Mouse (Mus musculus): Measurements from ENCODE around the gene Trpv1. TPM values are rescaled to one million over a fixed set of nuclear protein-coding genes. Genes with fewer than 3 reads are reported as not detected.

Trpv1 gene
- polyA plus RNA-seq, 1 experiment from 2014 or later, result not detected

DNA sequence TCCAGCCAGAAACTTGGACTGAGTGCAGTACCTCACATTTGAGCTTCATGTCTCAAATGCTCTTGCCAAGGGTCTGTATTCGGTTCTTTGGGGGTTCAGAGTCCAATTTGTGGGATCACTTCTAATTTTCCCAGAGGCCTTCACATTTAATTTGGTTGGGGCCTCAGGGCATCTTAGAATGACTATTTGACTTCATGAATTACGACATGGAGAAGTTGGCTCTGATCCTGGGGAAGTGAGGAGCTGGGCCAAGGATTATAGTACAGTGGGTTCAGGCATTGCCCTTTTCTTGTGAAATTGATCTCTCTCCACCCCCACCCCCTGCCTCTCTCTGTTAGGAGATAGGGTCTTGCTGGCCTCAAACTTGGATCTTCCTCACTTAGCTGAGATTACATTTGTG, 33.1 kb upstream of the Trpv1 start:
- H3K27me3 ChIP-seq (replicated peaks; ENCODE audit: control insufficient read depth, insufficient read depth, low read length), result no peaks in the 10 kb centered on the region
- WGBS, result 77% methylated on average over 2 of the region's 2 CpGs
- peaks cover 16% of the 10 kb centered on the region; the same call in 1 of the 2 replicates for H3K4me1 ChIP-seq (replicated peaks; ENCODE audit: control insufficient read depth, insufficient read depth, low read length)
- ATAC-seq, result no peak
- no peak overlapping the region for H3K4me2 ChIP-seq (ENCODE audit: low read length)
- H3K9me3 ChIP-seq (ENCODE audit: control insufficient read depth, low read length), result no peaks in the 10 kb centered on the region
- no peaks in the 10 kb centered on the region for H3K36me3 ChIP-seq (ENCODE audit: control insufficient read depth, insufficient read depth)
- no peak overlapping the region for H3K9ac ChIP-seq (replicated peaks; ENCODE audit: low read depth, low read length)
- no peak overlapping the region for H3K27ac ChIP-seq (ENCODE audit: low read length)
- no peak overlapping the region for H3K4me3 ChIP-seq (replicated peaks; ENCODE audit: low read length)

DNA sequence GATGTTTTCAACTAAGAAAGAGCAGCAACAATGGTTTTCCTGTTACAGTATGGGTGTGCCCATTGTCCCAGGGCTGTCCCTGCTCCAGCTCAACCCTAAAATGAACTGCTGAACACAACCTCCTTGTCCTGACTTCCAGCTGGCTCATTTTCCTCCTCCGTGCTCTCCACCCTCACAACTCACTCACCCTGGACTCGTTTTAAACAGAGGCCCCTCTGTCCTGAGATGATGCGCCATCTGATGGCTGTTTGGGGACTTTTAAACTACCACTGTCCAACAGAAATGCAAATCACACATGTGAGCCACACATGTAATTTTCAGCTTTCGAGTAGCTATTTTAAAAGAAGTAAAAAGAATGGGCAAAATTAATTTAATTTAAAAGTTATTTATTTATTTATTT, 32.5 kb upstream of the Trpv1 start:
- no peak overlapping the region for H3K4me2 ChIP-seq (ENCODE audit: low read length)
- no peaks in the 10 kb centered on the region for H3K27me3 ChIP-seq (replicated peaks; ENCODE audit: control insufficient read depth, insufficient read depth, low read length)
- H3K9me3 ChIP-seq (ENCODE audit: control insufficient read depth, low read length), result no peaks in the 10 kb centered on the region
- no peak for ATAC-seq
- no peaks in the 10 kb centered on the region for H3K36me3 ChIP-seq (ENCODE audit: control insufficient read depth, insufficient read depth)
- no peak overlapping the region for H3K27ac ChIP-seq (ENCODE audit: low read length)
- no peak overlapping the region for H3K4me3 ChIP-seq (replicated peaks; ENCODE audit: low read length)
- H3K4me1 ChIP-seq (replicated peaks; ENCODE audit: control insufficient read depth, insufficient read depth, low read length), result peaks cover 15% of the 10 kb centered on the region; the same call in 1 of the 2 replicates
- WGBS, result 35% methylated on average over 4 of the region's 4 CpGs
- H3K9ac ChIP-seq (replicated peaks; ENCODE audit: low read depth, low read length), result no peak overlapping the region

DNA sequence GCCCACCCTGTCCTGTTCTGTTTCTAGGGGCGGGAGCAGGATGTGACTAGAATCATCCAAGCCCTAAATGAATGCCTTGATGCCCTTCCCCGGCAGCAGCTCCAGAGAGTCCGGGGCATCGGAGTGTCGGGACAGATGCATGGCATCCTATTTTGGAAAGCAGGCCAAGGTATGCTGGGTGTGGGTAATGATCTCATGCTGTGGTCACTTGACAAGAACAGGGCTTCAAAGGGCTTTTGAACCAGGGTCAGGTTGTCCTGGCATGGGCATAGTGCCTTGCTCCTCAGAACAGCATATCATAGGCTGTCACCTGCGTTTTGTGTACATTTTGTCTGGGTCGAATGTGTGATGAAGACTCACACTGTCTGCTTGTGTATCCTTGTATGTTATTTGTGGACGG, 30.2 kb upstream of the Trpv1 start:
- no peak overlapping the region for H3K27ac ChIP-seq (ENCODE audit: low read length)
- WGBS, result 83% methylated on average over 8 of the region's 8 CpGs
- no peak overlapping the region for H3K4me2 ChIP-seq (ENCODE audit: low read length)

DNA sequence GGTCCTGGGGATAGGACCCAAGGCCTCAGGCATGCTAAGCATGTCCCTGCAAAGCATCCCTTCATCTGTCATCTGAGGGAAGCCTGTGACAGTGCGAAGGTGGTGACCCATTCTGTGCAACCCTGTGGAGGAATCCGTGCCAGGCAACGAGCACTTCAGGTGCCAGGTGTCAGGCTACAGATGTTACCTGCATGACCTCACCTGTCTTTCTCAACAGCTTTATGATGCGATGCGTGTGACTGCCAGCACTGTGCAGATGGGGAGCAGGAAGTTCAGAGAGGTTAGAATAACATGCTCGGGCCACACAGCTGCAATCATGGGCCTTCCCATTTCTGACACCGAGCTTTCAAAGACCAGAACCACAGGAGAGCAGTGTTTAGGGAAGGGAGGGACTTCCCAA, 28.9 kb upstream of the Trpv1 start:
- Histone ChIP-seq H3K9me3 (ENCODE audit: control insufficient read depth, low read length) (no peaks in the 10 kb centered on the region), H3K4me1 (replicated peaks; ENCODE audit: control insufficient read depth, insufficient read depth, low read length) (no peaks in the 10 kb centered on the region), H3K9ac (replicated peaks; ENCODE audit: low read depth, low read length) (no peak overlapping the region), H3K4me3 (replicated peaks; ENCODE audit: low read length) (no peak overlapping the region), H3K27me3 (replicated peaks; ENCODE audit: control insufficient read depth, insufficient read depth, low read length) (no peaks in the 10 kb centered on the region), H3K27ac (ENCODE audit: low read length) (no peak overlapping the region), H3K36me3 (ENCODE audit: control insufficient read depth, insufficient read depth) (no peaks in the 10 kb centered on the region), H3K4me2 (ENCODE audit: low read length) (no peak overlapping the region)
- no peak for ATAC-seq
- 85% methylated on average over 7 of the region's 7 CpGs for WGBS

More for the DNA sequence above, 30.2 kb upstream of the Trpv1 start:
- ATAC-seq, result no peak
- no peak overlapping the region for H3K4me3 ChIP-seq (replicated peaks; ENCODE audit: low read length)
- peaks cover 4% of the 10 kb centered on the region; the same call in 1 of the 2 replicates for H3K4me1 ChIP-seq (replicated peaks; ENCODE audit: control insufficient read depth, insufficient read depth, low read length)
- no peak overlapping the region for H3K9ac ChIP-seq (replicated peaks; ENCODE audit: low read depth, low read length)
- no peaks in the 10 kb centered on the region for H3K36me3 ChIP-seq (ENCODE audit: control insufficient read depth, insufficient read depth)
- H3K9me3 ChIP-seq (ENCODE audit: control insufficient read depth, low read length), result no peaks in the 10 kb centered on the region
- no peaks in the 10 kb centered on the region for H3K27me3 ChIP-seq (replicated peaks; ENCODE audit: control insufficient read depth, insufficient read depth, low read length)

DNA sequence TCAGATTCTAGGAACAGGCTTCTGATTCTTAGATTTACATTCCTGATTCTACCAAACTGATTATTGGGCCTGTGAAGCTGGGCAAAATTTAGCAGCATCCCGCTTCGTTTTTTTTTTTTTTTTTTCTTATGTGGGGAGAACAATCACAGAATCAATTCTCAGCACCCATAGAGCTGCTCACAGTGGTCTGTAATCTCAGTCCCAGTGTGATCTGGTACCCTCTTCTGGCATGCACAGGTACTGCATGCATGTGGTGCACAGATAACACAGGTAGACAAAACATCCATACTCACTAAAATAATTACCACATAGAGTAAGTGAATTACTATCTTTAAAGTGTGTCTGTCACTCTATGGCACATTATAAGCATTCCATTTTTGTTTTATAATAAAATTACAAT, 26.5 kb upstream of the Trpv1 start:
- Histone ChIP-seq H3K27me3 (replicated peaks; ENCODE audit: control insufficient read depth, insufficient read depth, low read length) (no peaks in the 10 kb centered on the region), H3K36me3 (ENCODE audit: control insufficient read depth, insufficient read depth) (no peaks in the 10 kb centered on the region), H3K4me1 (replicated peaks; ENCODE audit: control insufficient read depth, insufficient read depth, low read length) (no peaks in the 10 kb centered on the region), H3K9ac (replicated peaks; ENCODE audit: low read depth, low read length) (no peak overlapping the region), H3K27ac (ENCODE audit: low read length) (no peak overlapping the region), H3K9me3 (ENCODE audit: control insufficient read depth, low read length) (no peaks in the 10 kb centered on the region), H3K4me3 (replicated peaks; ENCODE audit: low read length) (no peak overlapping the region), H3K4me2 (ENCODE audit: low read length) (no peak overlapping the region)
- ATAC-seq, result no peak
- WGBS, result 94% methylated on average over 2 of the region's 2 CpGs

DNA sequence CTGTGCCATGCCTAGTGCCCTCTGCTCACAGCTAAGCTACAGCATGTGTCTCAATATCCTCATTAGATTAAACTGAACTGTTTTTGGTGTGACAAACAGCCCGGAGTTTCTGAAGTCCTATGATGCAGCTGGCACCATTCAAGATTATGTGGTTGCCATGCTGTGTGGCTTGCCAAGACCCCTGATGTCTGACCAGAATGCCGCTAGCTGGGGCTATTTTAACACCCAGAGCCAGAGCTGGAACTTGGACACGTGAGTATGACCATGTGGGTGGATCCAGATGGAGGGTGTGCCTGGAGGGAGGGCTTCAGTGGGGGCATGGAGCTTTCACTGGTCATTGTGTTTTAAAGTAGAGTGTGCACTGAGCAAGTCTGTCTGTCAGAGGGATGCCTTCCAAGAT, 20.1 kb upstream of the Trpv1 start:
- 70% methylated on average over 3 of the region's 3 CpGs for WGBS
- no peak for ATAC-seq
- no peak overlapping the region for H3K4me3 ChIP-seq (replicated peaks; ENCODE audit: low read length)

DNA sequence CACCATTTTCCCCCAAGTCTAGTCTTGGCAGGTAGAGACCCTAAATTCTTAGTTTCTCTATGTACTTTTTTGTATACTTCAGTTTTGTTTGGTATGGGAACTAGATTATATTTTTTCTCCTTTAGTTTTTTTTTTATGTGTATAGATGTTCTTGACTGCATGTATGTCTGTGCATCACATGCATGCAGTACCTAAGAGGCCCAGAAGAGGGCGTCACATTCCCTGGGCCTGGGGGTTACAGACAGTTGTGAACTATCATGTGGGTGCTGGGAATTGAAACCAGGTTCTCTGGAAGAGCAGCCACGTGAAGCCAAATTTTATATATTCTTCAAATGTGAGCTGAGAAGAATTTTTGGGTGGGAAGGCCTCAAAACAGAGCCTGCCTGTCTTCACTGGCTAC, 14.4 kb upstream of the Trpv1 start:
- no peaks in the 10 kb centered on the region for H3K27me3 ChIP-seq (replicated peaks; ENCODE audit: control insufficient read depth, insufficient read depth, low read length)
- H3K9me3 ChIP-seq (ENCODE audit: control insufficient read depth, low read length), result no peaks in the 10 kb centered on the region
- H3K4me1 ChIP-seq (replicated peaks; ENCODE audit: control insufficient read depth, insufficient read depth, low read length), result no peaks in the 10 kb centered on the region
- no peak overlapping the region for H3K9ac ChIP-seq (replicated peaks; ENCODE audit: low read depth, low read length)
- WGBS, result 65% methylated on average over 2 of the region's 2 CpGs
- no peaks in the 10 kb centered on the region for H3K36me3 ChIP-seq (ENCODE audit: control insufficient read depth, insufficient read depth)
- no peak overlapping the region for H3K4me3 ChIP-seq (replicated peaks; ENCODE audit: low read length)
- ATAC-seq, result no peak
- no peak overlapping the region for H3K27ac ChIP-seq (ENCODE audit: low read length)
- no peak overlapping the region for H3K4me2 ChIP-seq (ENCODE audit: low read length)

More for the DNA sequence above, 20.1 kb upstream of the Trpv1 start:
- Histone ChIP-seq H3K36me3 (ENCODE audit: control insufficient read depth, insufficient read depth) (no peaks in the 10 kb centered on the region), H3K4me2 (ENCODE audit: low read length) (no peak overlapping the region), H3K9ac (replicated peaks; ENCODE audit: low read depth, low read length) (no peak overlapping the region), H3K9me3 (ENCODE audit: control insufficient read depth, low read length) (no peaks in the 10 kb centered on the region), H3K4me1 (replicated peaks; ENCODE audit: control insufficient read depth, insufficient read depth, low read length) (no peaks in the 10 kb centered on the region), H3K27ac (ENCODE audit: low read length) (no peak overlapping the region), H3K27me3 (replicated peaks; ENCODE audit: control insufficient read depth, insufficient read depth, low read length) (no peaks in the 10 kb centered on the region)

DNA sequence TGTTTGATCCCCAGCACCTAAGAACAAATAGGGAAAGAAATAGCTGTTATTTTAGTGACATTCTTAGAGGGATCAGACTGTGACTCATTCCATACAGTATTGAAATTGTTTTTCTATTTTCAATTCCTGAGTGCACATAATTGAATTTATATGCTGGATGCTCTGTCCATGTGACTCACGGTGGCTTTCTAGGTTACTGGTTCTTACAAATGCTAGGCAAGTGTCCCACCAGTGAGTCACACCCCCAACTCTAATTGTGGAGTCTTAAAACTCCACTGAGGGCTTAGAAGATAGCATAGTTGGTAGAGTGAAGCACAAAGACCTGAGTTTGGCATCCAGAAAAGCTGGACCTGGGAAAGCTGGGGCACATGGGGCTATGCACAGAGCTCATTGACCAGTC, 13.4 kb upstream of the Trpv1 start:
- no peak overlapping the region for H3K27ac ChIP-seq (ENCODE audit: low read length)
- no peaks in the 10 kb centered on the region for H3K27me3 ChIP-seq (replicated peaks; ENCODE audit: control insufficient read depth, insufficient read depth, low read length)
- H3K4me3 ChIP-seq (replicated peaks; ENCODE audit: low read length), result no peak overlapping the region
- ATAC-seq, result no peak
- WGBS, result 92% methylated on average over 1 of the region's 1 CpGs
- H3K36me3 ChIP-seq (ENCODE audit: control insufficient read depth, insufficient read depth), result no peaks in the 10 kb centered on the region
- H3K9me3 ChIP-seq (ENCODE audit: control insufficient read depth, low read length), result no peaks in the 10 kb centered on the region
- no peak overlapping the region for H3K9ac ChIP-seq (replicated peaks; ENCODE audit: low read depth, low read length)
- H3K4me1 ChIP-seq (replicated peaks; ENCODE audit: control insufficient read depth, insufficient read depth, low read length), result no peaks in the 10 kb centered on the region
- no peak overlapping the region for H3K4me2 ChIP-seq (ENCODE audit: low read length)

DNA sequence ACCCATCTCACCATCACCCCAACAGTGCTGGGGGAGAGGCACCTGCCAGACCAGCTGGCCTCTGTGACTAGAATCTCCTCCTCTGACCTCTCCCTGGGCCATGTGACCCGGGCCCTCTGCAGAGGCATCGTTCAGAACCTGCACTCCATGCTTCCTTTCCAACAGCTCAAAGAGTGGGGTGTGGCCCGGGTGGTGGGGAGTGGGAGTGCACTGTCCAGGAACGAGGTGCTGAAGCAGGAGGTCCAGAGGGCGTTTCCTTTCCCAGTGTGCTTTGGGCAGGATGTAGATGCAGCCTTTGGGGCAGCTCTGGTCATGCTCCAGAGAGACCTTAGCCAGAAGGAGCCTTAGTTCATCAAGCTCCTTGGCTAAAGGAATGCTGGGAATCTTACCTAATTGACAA, 11.2 kb upstream of the Trpv1 start:
- no peak overlapping the region for H3K4me2 ChIP-seq (ENCODE audit: low read length)
- H3K4me1 ChIP-seq (replicated peaks; ENCODE audit: control insufficient read depth, insufficient read depth, low read length), result no peaks in the 10 kb centered on the region
- no peak overlapping the region for H3K4me3 ChIP-seq (replicated peaks; ENCODE audit: low read length)
- WGBS, result 57% methylated on average over 5 of the region's 5 CpGs
- H3K9ac ChIP-seq (replicated peaks; ENCODE audit: low read depth, low read length), result no peak overlapping the region
- ATAC-seq, result no peak
- no peak overlapping the region for H3K27ac ChIP-seq (ENCODE audit: low read length)
- H3K36me3 ChIP-seq (ENCODE audit: control insufficient read depth, insufficient read depth), result no peaks in the 10 kb centered on the region
- no peaks in the 10 kb centered on the region for H3K27me3 ChIP-seq (replicated peaks; ENCODE audit: control insufficient read depth, insufficient read depth, low read length)
- H3K9me3 ChIP-seq (ENCODE audit: control insufficient read depth, low read length), result no peaks in the 10 kb centered on the region

DNA sequence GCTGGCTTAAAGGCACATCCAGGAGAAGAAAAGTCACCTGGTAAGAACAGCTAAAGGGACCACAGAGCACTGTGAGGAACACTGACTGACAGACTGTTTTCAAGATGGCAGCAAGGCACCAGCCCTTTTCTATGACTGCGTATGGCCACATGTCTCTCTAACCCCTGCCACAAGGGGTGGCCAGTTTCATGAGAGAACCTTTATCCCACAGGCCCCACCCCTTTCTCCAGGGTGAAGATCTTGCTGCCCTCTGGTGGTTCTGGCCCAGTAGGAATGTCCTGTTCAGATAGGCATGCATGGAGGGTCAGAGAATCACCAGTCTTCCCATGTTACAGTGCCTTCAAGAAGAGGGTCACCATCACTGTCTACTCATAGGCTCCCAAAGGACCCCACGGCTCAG, 10.1 kb upstream of the Trpv1 start:
- no peak overlapping the region for H3K9ac ChIP-seq (replicated peaks; ENCODE audit: low read depth, low read length)
- no peak overlapping the region for H3K27ac ChIP-seq (ENCODE audit: low read length)
- no peaks in the 10 kb centered on the region for H3K4me1 ChIP-seq (replicated peaks; ENCODE audit: control insufficient read depth, insufficient read depth, low read length)
- no peaks in the 10 kb centered on the region for H3K27me3 ChIP-seq (replicated peaks; ENCODE audit: control insufficient read depth, insufficient read depth, low read length)
- ATAC-seq, result no peak
- H3K36me3 ChIP-seq (ENCODE audit: control insufficient read depth, insufficient read depth), result no peaks in the 10 kb centered on the region
- H3K4me3 ChIP-seq (replicated peaks; ENCODE audit: low read length), result no peak overlapping the region
- 0 out of 2 replicates have a peak, but pooled peaks cover 2% of the 10 kb centered on the region for H3K9me3 ChIP-seq (ENCODE audit: control insufficient read depth, low read length)
- H3K4me2 ChIP-seq (ENCODE audit: low read length), result no peak overlapping the region
- whole genome bisulfite sequencing, result 66% methylated on average over 2 of the region's 2 CpGs
